Mouse (Mus musculus) lung, adult 2 months (tissue): ENCODE results near the gene Basp1.

Experiments used
- CTCF ChIP-seq: fragments of 200-500 bp; IDR thresholded peaks from 2 replicates; pipeline ENCODE4 v1.5.1; 2011; ENCODE audit warnings: mild to moderate bottlenecking, low read length, control low read depth; ENCODE audit not compliant: insufficient read depth
- POLR2A ChIP-seq: fragments of 200-500 bp; IDR thresholded peaks from 2 replicates; pipeline ENCODE4 v1.6.1; 2011; ENCODE audit warnings: low read depth, mild to moderate bottlenecking, control low read depth, low read length, borderline replicate concordance; ENCODE audit errors: extremely low read depth

- TF ChIP-seq CTCF (no peak), POLR2A (no peak)
Observed at GRCm38 (mm10) chr15:25440991-25441867, 27.7 kb upstream of the Basp1 start.
